Mouse (Mus musculus) lung, embryonic 14.5 days (tissue): Measurements from ENCODE around the gene Mtus2. TPM values are rescaled to one million over a fixed set of nuclear protein-coding genes. Genes with fewer than 3 reads are reported as not detected.

Experiments
- ATAC-seq: fragments of 200-750 bp; cut with Nextera tagmentation; 2 replicates; pipeline ENCODE4 v1.8.0; 2017; ENCODE audit warnings: mild to moderate bottlenecking, moderate TSS enrichment, moderate library complexity; ENCODE audit not compliant: insufficient read depth
- DNase-seq: peaks from one replicate; pipeline ENCODE4 v3.0.0-alpha.2; 2015
- H3K27ac ChIP-seq: fragments of 300-500 bp; sonication (generic); 2 replicates; pipeline ENCODE4 v1.5.1; 2014; ENCODE audit warnings: low read depth, mild to moderate bottlenecking, moderate library complexity
- H3K27me3 ChIP-seq: fragments of 300-500 bp; sonication (generic); 2 replicates; pipeline ENCODE4 v1.6.1; 2014; ENCODE audit warnings: low read length, control low read depth; ENCODE audit not compliant: insufficient read depth
- H3K36me3 ChIP-seq: fragments of 300-500 bp; sonication (generic); 2 replicates; pipeline ENCODE4 v1.6.1; 2014; ENCODE audit warnings: control low read depth; ENCODE audit not compliant: insufficient read depth
- H3K4me1 ChIP-seq: fragments of 300-500 bp; sonication (generic); 2 replicates; pipeline ENCODE4 v1.6.1; 2014; ENCODE audit warnings: antibody characterized with exemption, control low read depth; ENCODE audit not compliant: insufficient read depth
- H3K4me2 ChIP-seq: fragments of 300-500 bp; sonication (generic); 2 replicates; pipeline ENCODE4 v1.6.1; 2014; ENCODE audit warnings: mild to moderate bottlenecking
- H3K4me3 ChIP-seq: fragments of 300-500 bp; sonication (generic); 2 replicates; pipeline ENCODE4 v1.5.1; 2014; ENCODE audit warnings: low read depth, low read length
- H3K9ac ChIP-seq: fragments of 300-500 bp; sonication (generic); 2 replicates; pipeline ENCODE4 v1.6.1; 2014
- H3K9me3 ChIP-seq: fragments of 300-500 bp; sonication (generic); 2 replicates; pipeline ENCODE4 v1.6.1; 2016; ENCODE audit warnings: low read depth, low read length, control low read depth
- CTCF ChIP-seq: IDR thresholded peaks from 2 replicates; pipeline ENCODE4 v1.5.1; 2016; ENCODE audit warnings: antibody characterized with exemption, low read depth
- WGBS: fragments of 180-500 bp; shearing (Covaris S2); extraction: QIAGEN DNeasy Blood & Tissue Kit; methylation state at CpG from one replicate; pipeline ENCODE4 v1.1.7; 2014; 5-methylcytosine and 5-hydroxymethylcytosine counted together
- polyA plus RNA-seq: library from polyadenylated mRNA; unstranded; fragments of >200 nt; fragmentation: Nextera tagmentation; extraction: Ambion mirVana; gene quantifications from 2 replicates; pipeline ENCODE4 v1.2.1, GENCODE M21; 2014

The Mtus2 gene
- polyA plus RNA-seq, 1 experiment from 2014 or later = 5.7 TPM

DNA sequence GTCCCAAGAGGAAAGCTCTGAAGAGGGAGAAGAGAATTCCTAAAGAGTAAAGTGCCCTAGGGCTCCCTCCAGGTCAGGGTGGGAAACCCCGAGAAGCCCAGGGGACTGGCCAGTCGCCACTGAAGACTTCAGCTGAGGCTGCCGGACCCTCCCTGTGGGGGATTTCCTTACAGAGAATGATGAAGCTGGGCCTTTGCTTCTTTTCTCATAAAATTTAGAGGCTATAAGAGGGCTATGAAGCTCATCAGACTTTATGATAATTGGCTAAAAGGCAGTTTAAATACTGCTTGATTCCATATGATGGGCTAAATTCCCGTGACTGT, 224.1 kb downstream of the Mtus2 start:
- no peak for TF ChIP-seq CTCF
- 16% methylated on average over 4 of the region's 4 CpGs for WGBS
- Histone ChIP-seq H3K4me1 (peaks cover 10% of the 10 kb centered on the region; the same call in 1 of the 2 replicates), H3K36me3 (no peaks in the 10 kb centered on the region), H3K9me3 (no peaks in the 10 kb centered on the region), H3K27ac (no peak overlapping the region), H3K9ac (no peak overlapping the region), H3K27me3 (no peaks in the 10 kb centered on the region), H3K4me2 (no peak overlapping the region), H3K4me3 (no peak overlapping the region)
- ATAC-seq = no peak
- DNase-seq = no peak

GRCm38 (mm10) chr5:148181901-148182300, 224.8 kb downstream of the Mtus2 start:
- no peak overlapping the region for H3K9ac ChIP-seq
- H3K9me3 ChIP-seq = no peaks in the 10 kb centered on the region
- ATAC-seq (no peak), DNase-seq (peak; percentile 51)
- no peaks in the 10 kb centered on the region for H3K27me3 ChIP-seq
- H3K4me3 ChIP-seq = no peak overlapping the region
- H3K27ac ChIP-seq = no peak overlapping the region
- no peak for TF ChIP-seq CTCF
- peaks cover 10% of the 10 kb centered on the region; the same call in 1 of the 2 replicates for H3K4me1 ChIP-seq
- WGBS = 49% methylated on average over 6 of the region's 6 CpGs
- H3K36me3 ChIP-seq = no peaks in the 10 kb centered on the region
- no peak overlapping the region for H3K4me2 ChIP-seq

- no peak overlapping the region for H3K9ac ChIP-seq
- 65% methylated on average over 1 of the region's 1 CpGs for WGBS
- no peak overlapping the region for H3K4me2 ChIP-seq
- ATAC-seq (no peak), DNase-seq (no peak)
- no peaks in the 10 kb centered on the region for H3K36me3 ChIP-seq
- H3K27me3 ChIP-seq = no peaks in the 10 kb centered on the region
- H3K9me3 ChIP-seq = no peaks in the 10 kb centered on the region
- no peak overlapping the region for H3K27ac ChIP-seq
- no peak overlapping the region for H3K4me3 ChIP-seq
- peaks cover 10% of the 10 kb centered on the region; the same call in 1 of the 2 replicates for H3K4me1 ChIP-seq
- no peak for TF ChIP-seq CTCF
Observed at GRCm38 (mm10) chr5:148185898-148186297, 228.8 kb downstream of the Mtus2 start.

GRCm38 (mm10) chr5:148191416-148191815, 234.3 kb downstream of the Mtus2 start:
- Histone ChIP-seq H3K4me2 (no peak overlapping the region), H3K4me1 (no peaks in the 10 kb centered on the region), H3K4me3 (no peak overlapping the region), H3K27me3 (no peaks in the 10 kb centered on the region), H3K27ac (no peak overlapping the region), H3K9ac (no peak overlapping the region), H3K36me3 (no peaks in the 10 kb centered on the region), H3K9me3 (no peaks in the 10 kb centered on the region)
- DNase-seq (no peak), ATAC-seq (peak; percentile 52; the same call in 1 of the 2 replicates)
- no peak for TF ChIP-seq CTCF
- WGBS = 26% methylated on average over 4 of the region's 4 CpGs

DNA sequence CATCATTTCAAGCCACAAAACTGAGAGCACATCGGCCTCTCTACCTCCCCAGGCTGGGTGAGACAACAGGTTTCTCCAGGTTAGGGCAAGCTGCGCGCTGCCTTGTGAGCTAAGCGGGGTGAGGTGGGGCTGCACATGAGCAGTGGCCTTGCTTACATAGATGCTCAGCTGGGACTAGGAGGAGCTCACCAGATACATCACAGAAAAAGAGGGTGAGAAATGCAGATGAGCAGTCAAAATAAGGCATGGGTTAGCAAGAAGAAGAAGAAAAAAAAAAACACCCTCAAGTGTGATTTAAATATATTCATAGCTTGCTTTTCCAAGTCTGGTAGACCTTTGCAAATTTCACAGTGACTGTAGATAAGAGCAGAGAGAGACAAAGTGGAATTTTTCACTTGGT, 254.7 kb downstream of the Mtus2 start:
- no peak for ATAC-seq
- H3K27me3 ChIP-seq = no peaks in the 10 kb centered on the region

DNA sequence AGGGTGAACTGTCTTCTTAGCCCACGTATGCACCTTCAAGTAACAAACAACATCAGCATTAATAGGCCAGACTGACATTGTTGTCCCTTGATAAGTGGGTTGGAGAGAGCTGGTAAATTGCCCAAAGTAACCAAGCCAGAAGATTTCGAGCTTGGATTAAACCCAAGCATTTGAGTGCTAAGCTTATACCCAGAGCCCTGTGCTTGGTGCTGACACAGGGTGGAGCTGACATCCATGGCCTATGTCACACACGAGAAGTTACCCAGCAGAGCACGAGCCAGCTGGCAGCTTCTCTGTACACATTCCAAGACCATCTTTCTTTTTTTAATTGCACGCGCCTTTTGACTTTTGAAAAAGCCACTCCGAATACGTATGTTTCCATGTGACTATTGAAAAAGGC, 259.7 kb downstream of the Mtus2 start:
- H3K27me3 ChIP-seq = no peaks in the 10 kb centered on the region
- peak; percentile 7 for DNase-seq
- no peak overlapping the region for H3K27ac ChIP-seq
- H3K4me2 ChIP-seq = no peak overlapping the region
- no peaks in the 10 kb centered on the region for H3K36me3 ChIP-seq
- WGBS = 66% methylated on average over 8 of the region's 8 CpGs
- no peak for TF ChIP-seq CTCF
- no peak overlapping the region for H3K4me3 ChIP-seq
- H3K4me1 ChIP-seq = no peaks in the 10 kb centered on the region
- no peaks in the 10 kb centered on the region for H3K9me3 ChIP-seq
- ATAC-seq = no peak
- no peak overlapping the region for H3K9ac ChIP-seq

More for the DNA sequence above, 254.7 kb downstream of the Mtus2 start:
- Histone ChIP-seq H3K36me3 (no peaks in the 10 kb centered on the region), H3K27ac (no peak overlapping the region), H3K4me2 (no peak overlapping the region), H3K4me1 (no peaks in the 10 kb centered on the region), H3K9ac (no peak overlapping the region), H3K4me3 (no peak overlapping the region), H3K9me3 (no peaks in the 10 kb centered on the region)
- no peak for TF ChIP-seq CTCF
- DNase-seq = no peak
- WGBS = 96% methylated on average over 4 of the region's 4 CpGs

DNA sequence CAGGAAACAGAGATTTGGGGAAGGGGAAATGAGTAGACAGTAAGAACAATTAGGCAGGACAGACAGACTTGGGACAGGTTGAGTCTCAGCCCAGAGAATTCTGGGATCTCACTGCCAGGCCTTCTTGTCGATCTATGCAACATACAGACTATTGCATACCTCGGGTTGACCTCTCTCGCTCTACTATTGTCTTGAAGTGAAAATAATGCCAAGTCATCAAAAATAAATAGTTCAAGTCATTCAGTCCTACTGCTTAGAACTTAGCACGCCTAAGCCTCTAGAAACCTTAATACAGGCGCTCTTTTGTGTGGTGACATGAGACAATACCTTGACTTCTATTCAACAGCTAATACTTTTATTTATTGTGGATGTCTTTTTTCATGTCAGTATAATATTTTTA, 265.8 kb downstream of the Mtus2 start:
- no peak for ATAC-seq
- Histone ChIP-seq H3K36me3 (no peaks in the 10 kb centered on the region), H3K27me3 (no peaks in the 10 kb centered on the region), H3K27ac (no peak overlapping the region), H3K4me2 (no peak overlapping the region), H3K4me3 (no peak overlapping the region), H3K4me1 (no peaks in the 10 kb centered on the region), H3K9ac (no peak overlapping the region), H3K9me3 (no peaks in the 10 kb centered on the region)
- WGBS = 81% methylated on average over 5 of the region's 5 CpGs
- no peak for TF ChIP-seq CTCF
- no peak for DNase-seq

DNA sequence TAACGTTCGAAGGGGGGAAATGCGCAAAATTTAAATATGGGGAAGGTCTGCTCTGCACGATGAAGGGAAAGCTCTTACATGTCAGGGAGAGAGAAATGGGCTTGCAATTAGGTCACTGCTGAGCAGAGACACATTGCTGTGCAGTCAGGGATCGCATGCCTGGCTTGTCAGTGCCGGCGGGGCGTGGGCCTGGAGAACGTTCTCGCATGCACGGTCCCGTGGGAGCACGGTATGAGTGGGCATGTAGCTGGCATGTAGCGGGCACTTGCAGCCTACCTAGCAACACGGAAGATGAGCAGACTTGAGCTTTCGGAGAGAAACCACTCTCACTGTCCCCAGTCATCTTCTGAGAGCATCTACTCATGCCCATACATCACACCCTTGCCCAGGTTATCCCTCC, 266.9 kb downstream of the Mtus2 start:
- Histone ChIP-seq H3K27me3 (no peaks in the 10 kb centered on the region), H3K4me1 (no peaks in the 10 kb centered on the region), H3K27ac (no peak overlapping the region), H3K4me2 (no peak overlapping the region), H3K36me3 (no peaks in the 10 kb centered on the region), H3K4me3 (no peak overlapping the region), H3K9me3 (no peaks in the 10 kb centered on the region), H3K9ac (no peak overlapping the region)
- DNase-seq (no peak), ATAC-seq (no peak)
- TF ChIP-seq CTCF = no peak
- WGBS = 89% methylated on average over 16 of the region's 16 CpGs
